Mouse (Mus musculus) retina, embryonic 14.5 days (tissue): Measurements from ENCODE around the gene Ttll5.
A peak's percentile ranks its signal among the peaks of the same experiment; 100 is the strongest.

Experiments used
- DNase-seq: peaks from one replicate; pipeline ENCODE4 v3.0.0-alpha.2; 2015; ENCODE audit warnings: low spot score

Ttll5 gene

GRCm38 (mm10) chr12:86102686-86103085 lies 278.2 kb downstream of the Ttll5 start:
- no peak for DNase-seq

- DNase-seq = no peak
These were observed 278.9 kb downstream of the Ttll5 start for GRCm38 (mm10) chr12:86103391-86103790.

GRCm38 (mm10) chr12:86103852-86104251 lies 279.4 kb downstream of the Ttll5 start:
- no peak for DNase-seq

- DNase-seq = no peak
These were observed 279.8 kb downstream of the Ttll5 start for GRCm38 (mm10) chr12:86104297-86104696.

GRCm38 (mm10) chr12:86105546-86105945 lies 281.1 kb downstream of the Ttll5 start:
- DNase-seq = no peak

GRCm38 (mm10) chr12:86106086-86106485 lies 281.6 kb downstream of the Ttll5 start:
- no peak for DNase-seq

GRCm38 (mm10) chr12:86107645-86108044 lies 283.2 kb downstream of the Ttll5 start:
- DNase-seq = no peak

- no peak for DNase-seq
These were observed 285.1 kb downstream of the Ttll5 start for GRCm38 (mm10) chr12:86109531-86109930.

- peak; percentile 32 for DNase-seq
These were observed 286.2 kb downstream of the Ttll5 start for GRCm38 (mm10) chr12:86110637-86111036.
